Mouse (Mus musculus): ENCODE data around the gene Zic5. TPM values are rescaled to one million over a fixed set of nuclear protein-coding genes. Genes with fewer than 3 reads are reported as not detected.

Zic5 gene
- total RNA-seq (2015; ENCODE audit: low replicate concordance) (not detected in 2 replicates), total RNA-seq (2017; ENCODE audit: low replicate concordance) (not detected in 2 replicates)

DNA sequence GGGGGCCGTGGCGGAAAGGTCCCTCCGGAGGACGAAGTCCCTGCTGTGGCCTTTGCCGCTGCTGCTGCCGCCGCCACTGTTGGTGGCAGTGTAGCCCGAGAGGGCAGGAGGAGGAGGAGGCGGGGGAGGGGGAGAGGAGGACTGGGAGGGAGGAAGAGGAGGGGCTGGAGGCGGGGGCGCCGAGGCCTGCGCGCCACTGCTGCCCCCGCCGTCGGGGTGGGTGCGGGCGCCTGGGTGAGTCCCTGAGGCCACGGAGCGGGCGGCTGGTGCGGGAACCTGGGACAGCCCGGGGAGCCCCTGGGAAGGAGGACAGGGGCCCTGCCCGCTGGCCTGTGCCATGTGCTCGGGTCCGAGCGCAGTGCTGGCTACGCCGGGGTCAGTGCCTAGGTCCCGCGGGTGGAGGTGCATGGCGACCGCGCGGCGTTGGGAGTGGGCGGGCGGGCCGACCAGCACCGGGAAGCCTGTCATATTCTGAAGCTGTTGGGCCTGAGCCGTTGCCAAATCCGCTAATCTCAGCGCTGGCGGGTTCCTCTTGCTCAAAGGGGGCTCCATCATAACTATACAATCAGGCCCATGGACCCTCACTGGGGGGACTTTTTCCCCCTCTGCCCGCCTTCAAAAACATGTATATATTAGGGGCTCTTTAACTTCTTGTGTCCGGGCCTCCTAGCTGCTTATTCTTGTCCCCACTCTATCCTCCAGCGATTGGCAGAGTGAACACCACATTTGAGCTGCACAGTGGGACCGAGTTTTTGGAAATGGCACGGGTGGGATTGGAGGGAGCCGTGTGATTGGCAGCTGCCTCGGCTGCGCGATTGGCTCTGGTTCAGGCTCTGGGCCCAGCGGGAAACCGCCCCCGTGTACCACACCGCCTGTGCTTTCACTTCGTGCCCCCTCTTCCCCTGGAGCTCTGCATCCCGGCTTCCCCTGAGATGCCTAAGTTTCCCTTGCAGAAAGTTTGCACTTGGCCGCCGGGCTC, at the start of gene Zic5:
TSS of gene Zic5 (minus strand) at position 915 of the 979 bp plus-strand sequence.
- no peak for ATAC-seq (replicated peaks; ENCODE audit: low FRiP score, poor library complexity, severe bottlenecking)

DNA sequence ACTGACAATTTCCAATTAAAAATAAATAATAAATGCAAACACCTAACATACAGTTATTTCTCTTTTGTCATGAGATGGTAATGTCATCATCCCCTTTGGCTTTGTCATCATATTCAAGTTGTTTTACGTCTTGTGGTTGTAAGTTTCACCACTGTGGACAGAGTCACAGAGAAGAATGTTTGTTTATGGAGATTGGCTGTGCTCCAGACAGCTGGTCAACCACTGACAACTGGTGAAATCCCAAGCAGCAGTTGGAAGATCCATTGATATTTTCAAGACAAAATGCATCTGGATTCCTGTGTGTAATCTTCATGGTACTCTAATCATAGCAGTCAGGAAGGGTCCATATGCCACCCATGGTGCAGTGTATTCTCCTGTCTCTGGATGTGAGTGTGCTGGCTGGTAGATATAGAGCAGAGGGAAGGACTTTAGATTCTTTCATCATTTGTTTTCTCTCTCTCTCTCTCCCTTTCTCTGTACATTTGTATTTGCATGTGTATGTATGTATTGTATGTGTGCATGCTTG, 48.1 kb upstream of the Zic5 start:
- ATAC-seq (replicated peaks; ENCODE audit: low FRiP score, poor library complexity, severe bottlenecking), result no peak

DNA sequence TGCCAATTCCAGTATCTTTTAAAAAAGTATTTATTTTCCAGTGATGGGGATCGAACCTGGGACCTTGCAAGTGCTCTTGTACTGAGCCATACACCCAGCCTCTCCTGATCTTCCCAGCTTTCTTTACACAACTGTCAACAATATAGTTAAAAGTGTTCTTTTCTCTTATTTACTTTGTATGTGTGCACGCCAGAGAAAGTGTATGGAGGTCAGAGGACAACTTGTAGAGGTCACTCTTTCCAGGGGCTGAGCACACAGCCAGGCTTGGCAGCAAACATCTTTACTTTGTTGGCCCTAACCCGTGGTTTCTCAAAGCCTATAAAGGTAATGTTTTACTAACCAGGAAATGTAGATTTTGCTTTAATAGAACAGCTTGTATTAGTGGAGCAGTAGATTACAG, 46.0 kb upstream of the Zic5 start:
- no peak for ATAC-seq (replicated peaks; ENCODE audit: low FRiP score, poor library complexity, severe bottlenecking)

DNA sequence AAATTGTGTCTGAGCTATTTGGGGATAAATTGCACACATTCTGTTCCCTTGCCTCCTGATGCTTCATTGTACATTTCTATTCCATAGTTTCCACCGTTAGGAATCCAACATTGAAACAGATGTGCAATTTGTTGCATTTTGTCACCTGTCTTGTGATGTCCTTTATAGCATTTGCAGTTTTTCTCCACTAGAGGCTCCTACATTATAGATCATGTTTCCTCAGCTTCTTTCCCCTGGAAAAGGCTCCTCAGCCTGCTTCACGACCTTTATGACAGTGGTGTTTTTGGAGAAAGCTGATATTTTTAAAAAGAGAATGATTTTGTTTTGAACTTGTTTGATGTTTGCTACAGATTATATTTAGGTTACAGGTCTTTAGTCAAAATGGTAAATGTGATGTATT, 43.6 kb upstream of the Zic5 start:
- ATAC-seq (replicated peaks; ENCODE audit: low FRiP score, poor library complexity, severe bottlenecking), result no peak

DNA sequence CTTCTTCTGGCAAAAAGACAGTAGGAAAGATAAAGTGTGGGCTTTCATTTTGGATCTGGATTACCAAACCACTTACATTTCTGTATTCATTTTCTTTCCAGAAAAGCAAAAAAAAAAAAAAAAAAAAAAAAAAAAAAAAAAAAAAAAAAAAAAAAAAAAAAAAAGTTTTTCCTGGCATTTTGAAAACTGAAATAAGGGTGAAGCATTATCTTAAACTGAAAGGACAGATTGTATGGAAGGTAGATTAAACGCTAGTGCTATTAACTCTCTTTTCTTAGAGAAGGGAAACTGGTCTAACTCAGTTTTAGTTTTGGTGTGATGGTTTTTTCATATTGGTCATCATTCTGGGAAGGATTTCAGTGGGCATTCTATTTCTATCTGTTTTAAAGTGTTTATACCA, 26.5 kb upstream of the Zic5 start:
- ATAC-seq (replicated peaks; ENCODE audit: low FRiP score, poor library complexity, severe bottlenecking), result no peak

DNA sequence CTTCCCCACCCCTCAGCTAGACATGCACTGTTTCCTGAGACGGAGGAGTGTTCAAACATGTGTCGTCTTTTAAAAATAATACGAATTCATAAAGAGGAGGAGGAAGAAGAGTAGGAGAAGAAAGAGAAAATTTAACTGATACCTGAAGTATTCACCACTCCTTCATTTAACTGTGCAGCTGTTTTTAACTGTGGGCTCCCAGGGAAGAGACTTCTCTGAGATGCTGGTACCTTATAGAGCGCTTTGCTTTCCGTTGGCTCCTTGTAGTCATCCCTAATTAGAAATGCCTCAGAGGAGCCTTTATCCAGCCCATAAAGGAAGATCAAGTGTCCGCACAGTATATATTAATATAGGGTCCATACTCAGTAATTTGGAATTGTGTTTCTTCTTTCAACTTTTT, 26.0 kb upstream of the Zic5 start:
- no peak for ATAC-seq (replicated peaks; ENCODE audit: low FRiP score, poor library complexity, severe bottlenecking)

DNA sequence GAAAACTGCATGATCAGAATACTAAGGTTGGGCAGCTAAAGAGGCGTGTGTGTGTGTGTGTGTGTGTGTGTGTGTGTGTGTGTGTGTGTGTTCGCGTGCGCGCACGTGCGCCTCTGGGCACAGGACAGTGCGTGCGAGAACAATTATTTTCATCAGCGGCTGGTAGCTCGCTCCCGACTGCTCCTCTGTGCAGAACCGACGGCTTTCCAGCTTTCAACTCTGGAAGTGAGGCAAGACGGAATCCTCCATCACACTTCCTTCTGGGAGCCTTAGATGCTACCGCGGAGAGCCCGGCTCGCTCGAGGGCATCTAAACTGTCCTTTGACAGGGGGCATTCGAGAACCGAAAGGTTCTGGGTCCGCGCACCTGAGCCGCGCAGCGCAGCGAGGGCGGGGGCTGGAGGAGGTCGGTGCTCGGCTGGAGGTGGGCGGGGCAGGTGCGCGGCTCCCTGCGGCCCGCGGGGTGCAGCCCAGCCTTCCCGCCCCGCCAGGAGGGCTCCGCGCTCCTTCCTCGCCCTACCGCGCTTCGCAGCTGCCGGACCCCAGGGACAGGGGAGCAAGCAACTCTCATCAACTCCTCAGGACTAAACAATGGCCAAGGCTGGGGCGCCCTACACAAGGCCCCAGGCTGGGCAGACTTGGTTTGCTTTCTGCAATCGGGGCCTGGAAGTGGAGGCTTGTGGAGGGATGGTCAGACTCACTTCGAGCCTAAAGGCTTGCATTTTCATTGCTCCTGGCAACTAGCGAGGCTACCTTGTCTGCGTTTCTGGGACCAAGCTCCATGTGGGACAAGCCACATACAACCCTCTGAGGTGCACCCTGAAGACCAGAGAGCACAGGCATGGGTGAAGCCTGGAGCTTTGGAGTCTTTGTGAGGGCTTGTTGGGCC, 25.2 kb upstream of the Zic5 start, which contains the start of gene Gm10837:
TSS of gene Gm10837 (plus strand) at position 146 of the 888 bp plus-strand sequence.
- no peak for ATAC-seq (replicated peaks; ENCODE audit: low FRiP score, poor library complexity, severe bottlenecking)

DNA sequence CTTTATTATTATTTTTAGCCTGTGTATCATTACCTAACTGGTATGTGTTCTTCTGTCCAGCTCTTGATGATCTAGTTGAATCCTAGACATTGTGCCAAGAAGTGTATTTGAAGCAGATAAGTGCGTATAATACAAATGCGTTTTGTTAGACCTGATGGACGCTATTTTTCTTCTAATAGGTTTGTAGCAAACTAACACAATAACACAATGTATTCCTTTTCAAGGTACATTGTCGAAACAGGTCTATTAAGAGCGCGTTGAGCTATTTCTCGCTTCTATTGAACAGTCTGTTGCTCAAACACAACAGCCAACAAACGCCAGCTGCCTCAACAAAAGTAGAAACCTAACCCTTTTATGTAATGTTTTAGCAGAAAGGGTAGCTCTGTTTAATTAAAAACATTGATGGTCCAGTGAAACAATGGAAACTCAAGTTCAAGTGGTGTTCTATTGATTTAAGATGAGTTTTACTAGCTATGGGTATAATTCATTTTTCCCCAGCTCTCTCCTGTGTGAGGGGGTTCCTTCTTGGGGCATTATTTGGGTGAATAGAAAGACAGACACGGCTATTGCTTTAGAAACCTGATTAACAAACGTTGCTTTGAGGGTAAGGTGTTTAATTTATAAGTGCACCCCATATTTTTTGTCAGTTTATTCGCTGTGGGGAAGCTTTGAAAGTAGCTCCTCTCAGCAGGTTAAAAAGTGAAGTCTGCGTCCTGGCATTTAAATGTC, 24.4 kb upstream of the Zic5 start:
- ATAC-seq (replicated peaks; ENCODE audit: low FRiP score, poor library complexity, severe bottlenecking), result no peak

DNA sequence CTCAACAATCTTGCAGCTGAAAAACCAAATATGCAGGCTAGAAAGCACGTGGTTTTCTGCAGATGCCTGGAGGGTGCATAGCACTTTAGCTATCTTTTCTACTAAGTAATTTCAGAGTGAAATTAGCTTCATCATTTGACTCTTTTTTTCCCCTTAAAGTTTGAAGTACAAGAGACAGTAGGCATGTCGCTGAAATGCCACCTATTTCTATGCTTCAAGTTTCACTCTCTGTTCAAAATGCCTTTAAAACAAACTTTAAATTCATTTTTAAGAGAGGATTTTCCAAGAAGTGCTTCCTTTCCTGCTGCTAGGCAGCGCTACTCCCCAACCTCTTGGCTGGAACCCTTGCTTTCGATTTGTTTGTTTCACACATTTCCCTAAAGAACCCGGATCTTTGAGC, 23.6 kb upstream of the Zic5 start:
- ATAC-seq (replicated peaks; ENCODE audit: low FRiP score, poor library complexity, severe bottlenecking), result no peak

DNA sequence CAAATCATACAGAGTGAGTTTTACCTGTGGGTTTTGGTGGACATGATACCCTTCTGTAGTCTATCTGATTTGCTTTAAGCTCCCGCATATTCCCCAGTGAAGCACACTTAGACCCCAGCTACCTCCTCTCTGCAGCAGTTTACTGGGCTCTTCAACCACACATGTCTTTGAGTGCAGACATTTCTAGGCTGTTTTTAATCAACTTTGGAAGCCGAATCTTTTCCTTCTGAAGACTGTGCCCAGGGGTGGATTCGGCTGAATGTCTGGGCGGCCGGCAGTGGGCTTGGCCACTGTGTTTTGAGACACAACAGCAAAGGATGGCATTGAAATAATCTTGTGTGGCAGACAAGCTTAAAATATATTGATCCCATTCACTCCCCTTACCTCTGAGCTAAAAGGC, 21.9 kb upstream of the Zic5 start:
- ATAC-seq (replicated peaks; ENCODE audit: low FRiP score, poor library complexity, severe bottlenecking), result no peak

DNA sequence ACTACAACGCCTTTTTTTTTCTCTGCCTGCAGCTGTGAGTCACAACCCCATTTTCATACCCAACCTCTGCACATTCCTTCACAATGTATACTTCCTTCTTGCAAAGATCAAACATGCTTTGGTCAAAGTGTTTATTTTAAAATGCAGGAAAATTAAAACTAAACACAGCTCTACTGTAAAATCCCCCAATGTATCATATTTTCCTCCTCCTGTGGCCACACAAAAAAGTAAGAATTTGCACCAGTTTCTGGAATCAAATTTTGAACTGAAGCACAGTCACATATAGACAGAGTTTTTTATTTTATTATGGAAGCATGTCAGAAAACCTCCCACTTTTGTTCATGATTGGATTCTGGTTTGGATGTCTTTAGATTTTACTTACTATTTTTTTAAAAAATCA, 21.1 kb upstream of the Zic5 start:
- no peak for ATAC-seq (replicated peaks; ENCODE audit: low FRiP score, poor library complexity, severe bottlenecking)

DNA sequence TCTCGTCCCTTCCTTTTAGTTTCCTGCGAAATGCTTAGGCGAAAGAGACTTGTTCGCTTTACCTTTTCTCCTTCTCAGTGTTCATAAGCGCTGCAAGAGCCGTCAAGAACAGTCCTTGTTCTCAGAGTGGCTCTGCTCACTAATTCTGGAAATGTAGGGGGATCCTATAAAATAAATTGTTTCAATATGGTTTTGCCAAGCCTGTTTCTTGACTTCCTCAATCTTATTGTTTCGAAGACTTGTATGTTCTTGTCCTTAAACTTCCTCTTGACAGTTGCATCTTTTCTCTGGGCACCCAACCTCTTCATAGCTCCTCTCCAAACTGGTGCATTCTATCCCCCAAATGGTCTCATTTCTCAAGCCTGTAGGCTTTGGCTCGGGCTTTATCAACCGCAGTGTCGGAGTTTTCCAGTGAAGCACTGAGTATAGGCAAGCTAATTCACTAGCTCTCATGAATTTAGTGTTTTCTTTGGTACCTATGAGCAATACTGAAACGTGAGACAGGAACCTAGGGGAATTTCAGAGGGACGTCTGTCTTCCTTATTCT, 20.2 kb upstream of the Zic5 start:
- ATAC-seq (replicated peaks; ENCODE audit: low FRiP score, poor library complexity, severe bottlenecking), result no peak

DNA sequence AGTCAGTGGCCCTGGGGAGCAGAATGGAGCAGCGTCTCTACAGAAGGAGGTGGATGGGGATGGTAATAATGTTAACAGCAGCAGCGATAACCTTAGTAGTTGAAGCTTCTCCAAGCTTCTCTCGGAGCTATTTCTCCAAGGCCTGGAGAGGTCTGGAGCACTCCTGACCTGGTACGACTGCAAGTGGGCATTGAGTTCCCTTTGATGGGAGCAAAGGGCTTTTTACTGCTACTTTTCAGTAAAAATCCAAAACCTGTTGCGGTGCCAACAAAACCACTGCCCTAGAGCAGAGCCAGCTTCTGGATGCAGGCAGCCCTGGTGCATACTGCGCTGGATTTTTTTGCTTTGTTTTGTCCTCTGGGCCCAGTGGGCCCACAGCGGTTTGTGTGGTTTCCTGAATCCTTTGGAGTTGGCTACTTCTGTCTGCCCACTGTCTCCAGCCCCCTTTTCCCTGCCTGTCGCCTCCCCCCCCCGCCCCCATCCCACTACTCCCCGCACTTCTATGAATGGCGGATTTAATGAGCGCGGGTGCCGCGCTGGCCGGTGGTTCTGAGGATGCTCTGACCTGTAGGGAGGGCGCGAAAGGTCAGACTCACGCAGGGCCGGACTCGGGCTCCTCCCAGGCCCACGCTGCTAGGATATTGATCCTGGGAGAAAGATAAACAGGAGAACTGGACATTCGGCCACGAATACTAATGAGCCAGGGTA, 19.5 kb upstream of the Zic5 start:
- no peak for ATAC-seq (replicated peaks; ENCODE audit: low FRiP score, poor library complexity, severe bottlenecking)

DNA sequence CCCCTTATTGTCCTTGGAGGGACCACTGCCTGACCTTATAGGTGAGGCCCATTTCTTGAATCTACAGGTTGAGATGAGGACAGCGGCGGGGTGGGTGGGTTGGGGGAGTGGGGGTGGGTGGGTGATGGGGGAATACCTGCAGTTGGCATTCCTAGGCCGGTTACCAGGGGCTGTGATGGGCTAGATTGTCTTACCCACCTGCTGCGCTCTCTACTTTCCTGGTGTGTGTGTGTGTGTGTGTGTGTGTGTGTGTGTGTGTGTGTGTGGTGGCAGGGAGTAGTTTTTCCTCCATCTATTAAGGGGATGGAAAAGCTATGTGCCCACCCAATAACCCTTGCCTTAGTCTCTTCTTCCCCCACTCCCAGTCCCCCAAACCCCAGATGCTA, 19.0 kb upstream of the Zic5 start:
- no peak for ATAC-seq (replicated peaks; ENCODE audit: low FRiP score, poor library complexity, severe bottlenecking)

DNA sequence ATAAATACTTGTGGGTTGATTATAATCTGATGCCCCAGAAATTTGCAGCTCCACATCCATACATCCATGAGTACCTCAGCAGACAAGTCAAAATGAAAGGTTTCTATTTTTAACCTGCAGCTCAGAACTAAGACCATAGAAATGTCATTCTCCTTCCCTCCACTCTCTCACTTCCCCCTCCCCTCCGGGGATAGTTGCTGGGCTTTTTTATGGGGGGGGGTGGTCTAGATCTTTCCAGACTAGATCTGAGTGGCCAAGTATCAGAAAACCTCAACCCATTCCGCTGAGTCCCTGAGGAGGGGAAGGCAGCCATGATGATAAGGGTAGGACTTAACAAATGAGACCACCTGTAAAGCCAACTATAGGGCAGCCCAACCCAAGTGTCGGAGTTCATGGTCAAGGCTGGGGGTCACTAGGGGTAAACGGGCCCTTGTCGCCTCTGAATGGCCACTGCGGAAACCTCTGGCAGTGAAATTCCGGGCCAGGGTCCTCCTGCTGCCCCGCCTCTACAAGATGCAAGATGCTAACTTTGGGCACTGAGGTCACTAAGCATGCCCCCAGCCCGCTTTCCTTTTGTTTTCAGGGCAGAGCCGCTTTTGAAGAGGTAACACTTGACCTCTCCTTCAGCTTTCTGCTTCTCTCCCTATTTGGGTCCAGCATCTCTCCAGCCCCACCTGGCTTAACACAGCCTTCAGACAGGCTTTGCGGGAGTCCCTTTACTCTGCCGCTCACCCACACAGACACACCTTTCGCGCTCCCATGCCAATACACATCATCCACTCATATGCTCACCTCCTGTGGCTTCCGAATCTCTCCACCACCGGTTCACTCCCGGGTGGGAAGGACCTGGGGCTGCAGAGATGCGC, 18.3 kb upstream of the Zic5 start:
- no peak for ATAC-seq (replicated peaks; ENCODE audit: low FRiP score, poor library complexity, severe bottlenecking)

DNA sequence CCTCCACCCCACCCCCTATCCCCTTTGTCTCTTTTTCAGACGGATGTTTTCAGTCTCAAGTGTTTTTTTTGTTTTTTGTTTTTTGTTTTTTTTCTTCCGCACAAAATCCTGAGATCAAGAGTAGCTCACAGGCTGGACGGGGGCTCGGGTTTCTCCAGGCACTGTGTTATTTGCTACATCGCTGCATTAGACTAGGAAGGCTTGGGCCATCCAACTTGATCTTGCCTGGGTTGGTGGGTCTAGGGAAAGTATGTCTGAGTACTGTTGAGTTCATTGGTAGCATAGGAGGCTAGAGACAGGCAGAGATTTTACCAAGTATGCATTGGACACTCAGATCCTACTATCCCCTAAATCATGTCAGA, 17.5 kb upstream of the Zic5 start:
- ATAC-seq (replicated peaks; ENCODE audit: low FRiP score, poor library complexity, severe bottlenecking), result no peak

DNA sequence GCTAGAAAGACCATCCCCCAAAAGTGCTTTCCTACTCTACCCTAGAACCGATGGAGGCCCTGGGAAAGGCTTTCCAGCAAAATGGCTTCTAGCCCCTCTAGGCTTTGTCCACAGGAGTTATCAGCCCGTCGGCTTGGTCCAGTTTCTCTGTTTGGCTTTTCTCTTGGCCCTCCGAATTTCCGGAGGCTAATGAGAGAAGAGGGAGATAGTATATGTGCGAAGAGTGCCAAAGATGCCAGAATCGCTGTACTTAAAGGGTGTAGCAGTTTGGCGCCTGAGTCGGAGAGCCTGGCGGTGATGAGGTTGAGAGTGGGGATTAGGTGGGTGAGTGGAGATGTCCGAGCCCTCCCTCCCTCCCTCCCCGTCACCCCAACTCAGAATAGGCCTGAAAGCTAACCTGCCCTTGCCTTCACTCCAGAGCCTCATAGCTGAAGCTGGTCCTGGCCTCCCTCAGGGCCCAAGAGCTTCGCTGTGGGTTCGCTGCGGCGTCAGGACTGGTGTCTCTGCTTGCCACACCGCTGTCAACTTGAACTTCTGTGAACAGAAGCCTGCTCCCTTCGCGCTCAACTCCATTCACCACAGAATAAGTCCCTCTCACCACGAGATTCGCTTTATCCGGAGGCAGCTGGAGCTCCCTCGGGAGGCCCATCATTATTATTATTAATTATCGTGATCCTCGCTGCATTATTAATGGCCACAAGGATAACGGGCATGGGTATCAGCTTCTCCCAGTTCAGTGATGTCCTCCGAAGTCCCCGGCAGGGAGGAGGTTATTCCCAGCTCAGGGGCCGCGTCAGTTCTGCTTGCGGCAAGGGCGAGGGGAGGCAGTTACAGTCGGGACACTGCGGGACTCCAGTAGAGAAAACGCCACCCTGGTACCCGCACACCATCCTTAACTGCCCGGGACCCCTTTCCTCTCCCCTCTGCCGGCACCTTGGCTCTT, 16.9 kb upstream of the Zic5 start:
- no peak for ATAC-seq (replicated peaks; ENCODE audit: low FRiP score, poor library complexity, severe bottlenecking)

All from erythroid progenitor cell, adult 5-6 weeks (primary cell).